Mouse (Mus musculus) lung, embryonic 14.5 days (tissue): ENCODE results near the gene Padi3. TPM values are rescaled to one million over a fixed set of nuclear protein-coding genes. Genes with fewer than 3 reads are reported as not detected.
A peak's percentile ranks its signal among the peaks of the same experiment; 100 is the strongest.

ENCODE experiments used
- ATAC-seq: fragments of 200-750 bp; cut with Nextera tagmentation; 2 replicates; pipeline ENCODE4 v1.8.0; 2017; ENCODE audit warnings: mild to moderate bottlenecking, moderate TSS enrichment, moderate library complexity; ENCODE audit not compliant: insufficient read depth
- DNase-seq: peaks from one replicate; pipeline ENCODE4 v3.0.0-alpha.2; 2015
- H3K27ac ChIP-seq: fragments of 300-500 bp; sonication (generic); 2 replicates; pipeline ENCODE4 v1.5.1; 2014; ENCODE audit warnings: low read depth, mild to moderate bottlenecking, moderate library complexity
- H3K27me3 ChIP-seq: fragments of 300-500 bp; sonication (generic); 2 replicates; pipeline ENCODE4 v1.6.1; 2014; ENCODE audit warnings: low read length, control low read depth; ENCODE audit not compliant: insufficient read depth
- H3K36me3 ChIP-seq: fragments of 300-500 bp; sonication (generic); 2 replicates; pipeline ENCODE4 v1.6.1; 2014; ENCODE audit warnings: control low read depth; ENCODE audit not compliant: insufficient read depth
- H3K4me1 ChIP-seq: fragments of 300-500 bp; sonication (generic); 2 replicates; pipeline ENCODE4 v1.6.1; 2014; ENCODE audit warnings: antibody characterized with exemption, control low read depth; ENCODE audit not compliant: insufficient read depth
- H3K4me2 ChIP-seq: fragments of 300-500 bp; sonication (generic); 2 replicates; pipeline ENCODE4 v1.6.1; 2014; ENCODE audit warnings: mild to moderate bottlenecking
- H3K4me3 ChIP-seq: fragments of 300-500 bp; sonication (generic); 2 replicates; pipeline ENCODE4 v1.5.1; 2014; ENCODE audit warnings: low read depth, low read length
- H3K9ac ChIP-seq: fragments of 300-500 bp; sonication (generic); 2 replicates; pipeline ENCODE4 v1.6.1; 2014
- H3K9me3 ChIP-seq: fragments of 300-500 bp; sonication (generic); 2 replicates; pipeline ENCODE4 v1.6.1; 2016; ENCODE audit warnings: low read depth, low read length, control low read depth
- CTCF ChIP-seq: IDR thresholded peaks from 2 replicates; pipeline ENCODE4 v1.5.1; 2016; ENCODE audit warnings: antibody characterized with exemption, low read depth
- WGBS: fragments of 180-500 bp; shearing (Covaris S2); extraction: QIAGEN DNeasy Blood & Tissue Kit; methylation state at CpG from one replicate; pipeline ENCODE4 v1.1.7; 2014; 5-methylcytosine and 5-hydroxymethylcytosine counted together
- polyA plus RNA-seq: library from polyadenylated mRNA; unstranded; fragments of >200 nt; fragmentation: Nextera tagmentation; extraction: Ambion mirVana; gene quantifications from 2 replicates; pipeline ENCODE4 v1.2.1, GENCODE M21; 2014

The Padi3 gene
- polyA plus RNA-seq, 1 experiment from 2014 or later = 0.14 TPM

- Histone ChIP-seq H3K27me3 (no peaks in the 10 kb centered on the region), H3K27ac (no peak overlapping the region), H3K4me3 (no peak overlapping the region), H3K36me3 (no peaks in the 10 kb centered on the region), H3K4me2 (no peak overlapping the region), H3K9ac (no peak overlapping the region), H3K4me1 (peaks cover 2% of the 10 kb centered on the region; the same call in 1 of the 2 replicates), H3K9me3 (no peaks in the 10 kb centered on the region)
- WGBS = 93% methylated on average over 8 of the region's 8 CpGs
- TF ChIP-seq CTCF = no peak
- DNase-seq = no peak
- ATAC-seq = no peak
Observed at GRCm38 (mm10) chr4:140817413-140817812, 7.0 kb upstream of the Padi3 start.

- H3K27me3 ChIP-seq = no peaks in the 10 kb centered on the region
- H3K4me3 ChIP-seq = no peak overlapping the region
- H3K9me3 ChIP-seq = no peaks in the 10 kb centered on the region
- no peaks in the 10 kb centered on the region for H3K36me3 ChIP-seq
- DNase-seq (peak; percentile 60), ATAC-seq (no peak; the same call in 1 of the 2 replicates)
- no peak overlapping the region for H3K27ac ChIP-seq
- no peak for TF ChIP-seq CTCF
- no peak overlapping the region for H3K9ac ChIP-seq
- H3K4me1 ChIP-seq = peaks cover 2% of the 10 kb centered on the region; the same call in 1 of the 2 replicates
- no peak overlapping the region for H3K4me2 ChIP-seq
- 31% methylated on average over 10 of the region's 10 CpGs for WGBS
Observed at GRCm38 (mm10) chr4:140815996-140816917, 5.8 kb upstream of the Padi3 start.

DNA sequence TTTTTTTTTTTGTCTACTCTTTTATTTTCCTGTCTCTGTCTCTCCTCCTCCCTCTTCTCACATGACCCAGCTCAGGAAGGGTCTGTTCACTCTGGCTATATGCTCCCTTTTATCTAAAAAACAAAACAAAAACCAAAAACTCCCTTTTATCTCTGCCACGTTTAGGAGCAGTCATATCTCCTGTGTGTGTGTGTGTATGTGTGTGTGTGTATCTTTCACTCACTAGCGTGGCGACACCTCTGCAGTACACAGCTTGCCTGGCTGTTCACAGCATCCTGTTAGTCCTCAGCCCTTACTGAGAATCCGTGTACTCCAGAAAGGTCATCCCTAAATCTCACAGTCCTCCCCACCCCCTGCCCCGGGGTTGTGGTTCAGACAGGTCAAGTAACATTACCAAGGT lies 5.0 kb upstream of the Padi3 start:
- ATAC-seq (no peak), DNase-seq (no peak)
- 40% methylated on average over 5 of the region's 5 CpGs for WGBS
- H3K9ac ChIP-seq = no peak overlapping the region
- H3K4me3 ChIP-seq = no peak overlapping the region
- no peak overlapping the region for H3K4me2 ChIP-seq
- no peaks in the 10 kb centered on the region for H3K27me3 ChIP-seq
- no peaks in the 10 kb centered on the region for H3K36me3 ChIP-seq
- no peaks in the 10 kb centered on the region for H3K9me3 ChIP-seq
- H3K27ac ChIP-seq = no peak overlapping the region
- no peak for TF ChIP-seq CTCF
- H3K4me1 ChIP-seq = peaks cover 2% of the 10 kb centered on the region; the same call in 1 of the 2 replicates

- DNase-seq (peak; percentile 53), ATAC-seq (peak; percentile 70)
- H3K9ac ChIP-seq = peak overlapping the region; percentile 52
- WGBS = 29% methylated on average over 36 of the region's 36 CpGs
- H3K27ac ChIP-seq = no peak overlapping the region
- H3K27me3 ChIP-seq = no peaks in the 10 kb centered on the region
- peak; percentile 67 for TF ChIP-seq CTCF
- peak overlapping the region; percentile 36 for H3K4me3 ChIP-seq
- no peaks in the 10 kb centered on the region for H3K9me3 ChIP-seq
- H3K36me3 ChIP-seq = no peaks in the 10 kb centered on the region
- H3K4me2 ChIP-seq = peak overlapping the region; percentile 72
- peaks cover 2% of the 10 kb centered on the region; the same call in 1 of the 2 replicates for H3K4me1 ChIP-seq
Observed at GRCm38 (mm10) chr4:140814241-140815225, 4.1 kb upstream of the Padi3 start.

DNA sequence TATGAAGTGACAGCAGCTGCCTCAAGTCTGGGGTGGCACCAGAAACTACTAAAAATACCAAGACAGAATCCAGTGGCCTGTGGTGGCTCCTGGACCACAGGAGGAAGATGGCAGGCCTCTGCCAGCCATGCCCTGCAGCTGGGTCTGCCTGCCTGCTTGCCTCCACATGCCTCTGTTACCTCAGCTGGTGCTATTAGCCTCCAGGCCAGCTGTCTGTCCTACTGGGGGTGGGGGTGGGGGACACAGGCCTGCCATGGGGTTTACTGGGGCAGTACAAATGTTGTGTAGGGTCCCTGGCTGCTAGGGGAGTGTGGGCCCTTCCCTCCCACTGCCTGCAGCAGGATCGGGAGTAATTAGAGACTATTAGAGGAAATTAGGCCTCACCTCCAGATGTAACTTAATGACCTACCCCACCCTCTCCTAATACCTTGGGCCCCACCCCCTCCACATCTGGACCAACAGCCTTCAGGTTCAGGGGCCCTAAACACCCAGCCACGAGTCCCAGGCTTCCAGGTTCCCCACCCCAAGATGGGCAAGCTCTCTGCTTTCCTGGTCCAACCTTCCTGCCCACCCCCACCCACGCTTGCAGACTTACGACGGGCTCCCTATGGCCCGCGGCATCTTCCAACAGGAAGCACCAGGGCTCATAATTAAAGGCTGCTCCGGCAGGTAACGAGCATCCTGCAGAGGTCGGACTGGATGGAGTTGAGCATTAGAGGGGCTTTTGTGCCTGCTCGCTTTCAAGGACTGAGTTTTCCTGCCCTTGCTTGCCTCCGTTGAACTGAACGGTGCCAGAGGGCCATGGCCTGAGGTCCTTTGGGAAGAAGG lies 3.1 kb upstream of the Padi3 start:
- no peaks in the 10 kb centered on the region for H3K36me3 ChIP-seq
- H3K9ac ChIP-seq = no peak overlapping the region
- H3K4me3 ChIP-seq = peak overlapping the region; percentile 36
- DNase-seq = no peak
- 31% methylated on average over 13 of the region's 13 CpGs for WGBS
- no peak for TF ChIP-seq CTCF
- peaks cover 2% of the 10 kb centered on the region; the same call in 1 of the 2 replicates for H3K4me1 ChIP-seq
- H3K4me2 ChIP-seq = peak overlapping the region; percentile 72
- ATAC-seq = no peak
- H3K27me3 ChIP-seq = no peaks in the 10 kb centered on the region
- no peaks in the 10 kb centered on the region for H3K9me3 ChIP-seq
- H3K27ac ChIP-seq = no peak overlapping the region

GRCm38 (mm10) chr4:140812609-140813008 lies 2.2 kb upstream of the Padi3 start:
- Histone ChIP-seq H3K4me3 (no peak overlapping the region), H3K4me1 (peaks cover 2% of the 10 kb centered on the region; the same call in 1 of the 2 replicates), H3K4me2 (no peak overlapping the region), H3K9me3 (no peaks in the 10 kb centered on the region), H3K36me3 (no peaks in the 10 kb centered on the region), H3K9ac (no peak overlapping the region), H3K27me3 (no peaks in the 10 kb centered on the region), H3K27ac (no peak overlapping the region)
- DNase-seq (peak; percentile 54), ATAC-seq (no peak)
- no peak for TF ChIP-seq CTCF
- 21% methylated on average over 14 of the region's 14 CpGs for WGBS
